Mouse (Mus musculus): ENCODE measurements around the gene Plekho1. TPM values are rescaled to one million over a fixed set of nuclear protein-coding genes. Genes with fewer than 3 reads are reported as not detected.
"Not testable (repeated sequence)": the region's sequence is repeated elsewhere in the genome, so short reads cannot be mapped to it uniquely, and the experiment has no call there.

Gene Plekho1
- polyA plus RNA-seq, 1 experiment from 2014 or later = 26.1 TPM

DNA sequence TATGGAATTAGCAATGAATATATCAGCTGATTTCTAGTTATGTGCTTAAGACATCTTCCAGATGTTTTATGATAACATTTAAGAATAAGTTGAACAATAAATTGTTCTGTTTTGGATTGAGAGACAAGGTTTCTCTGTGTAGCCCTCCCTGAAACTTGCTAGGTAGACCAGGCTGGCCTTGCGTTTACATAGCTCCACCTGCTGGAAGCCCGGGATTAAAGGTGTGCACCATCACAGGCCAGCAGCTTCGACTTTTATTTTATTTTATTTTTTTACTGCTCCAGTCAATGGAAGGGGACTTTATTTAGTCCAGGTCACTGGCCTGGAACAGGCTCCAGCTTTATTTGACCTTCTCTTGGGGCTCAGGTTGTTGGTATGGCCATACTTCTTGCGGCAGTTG is 32.1 kb downstream of the Plekho1 start:
- 33% methylated on average over 4 of the region's 4 CpGs for WGBS
- Histone ChIP-seq H3K4me3 (ENCODE audit: low read depth, low read length) (no peak overlapping the region), H3K4me2 (replicated peaks; ENCODE audit: low read depth) (no peak overlapping the region), H3K36me3 (ENCODE audit: control insufficient read depth, insufficient read depth, low read length) (no peaks in the 10 kb centered on the region), H3K9me3 (ENCODE audit: control insufficient read depth, low read length) (no peaks in the 10 kb centered on the region), H3K4me1 (replicated peaks; ENCODE audit: control insufficient read depth, insufficient read depth) (no peaks in the 10 kb centered on the region), H3K9ac (ENCODE audit: low read length) (no peak overlapping the region), H3K27me3 (ENCODE audit: control insufficient read depth, insufficient read depth, low read length) (no peaks in the 10 kb centered on the region), H3K27ac (replicated peaks) (no peak overlapping the region)
- DNase-seq (ENCODE audit: low spot score) = peak; percentile 42
- ATAC-seq (ENCODE audit: low FRiP score, low TSS enrichment) = no peak
- TF ChIP-seq CTCF (IDR thresholded peaks at IDR 0.05; ENCODE audit: low read depth) (peak; percentile 68), EP300 (optimal IDR thresholded peaks at IDR 0.05) (no peak)

DNA sequence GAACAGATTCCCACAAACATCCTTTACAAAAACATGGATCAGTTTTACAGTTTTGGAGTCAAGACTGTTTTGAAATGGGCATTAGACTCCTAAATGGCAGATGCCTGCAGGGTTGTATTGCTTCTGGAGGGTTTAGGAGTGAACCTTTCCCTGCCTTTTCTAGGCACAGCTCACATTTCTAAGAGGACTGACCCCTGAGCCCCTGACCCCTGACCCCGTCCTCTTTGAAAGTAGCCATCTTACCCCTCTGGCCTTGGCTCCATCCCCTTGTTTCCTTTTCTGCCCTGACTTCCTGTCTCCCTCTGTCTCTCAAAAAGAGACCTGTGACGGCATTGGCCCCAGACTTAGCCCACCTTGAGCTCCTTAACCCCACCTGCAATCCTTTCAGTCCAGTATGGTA is 32.6 kb downstream of the Plekho1 start:
- H3K27ac ChIP-seq (replicated peaks) = no peak overlapping the region
- ATAC-seq (ENCODE audit: low FRiP score, low TSS enrichment) = no peak
- H3K27me3 ChIP-seq (ENCODE audit: control insufficient read depth, insufficient read depth, low read length) = no peaks in the 10 kb centered on the region
- no peak for DNase-seq (ENCODE audit: low spot score)
- H3K9ac ChIP-seq (ENCODE audit: low read length) = no peak overlapping the region
- H3K36me3 ChIP-seq (ENCODE audit: control insufficient read depth, insufficient read depth, low read length) = no peaks in the 10 kb centered on the region
- H3K4me1 ChIP-seq (replicated peaks; ENCODE audit: control insufficient read depth, insufficient read depth) = no peaks in the 10 kb centered on the region
- H3K4me2 ChIP-seq (replicated peaks; ENCODE audit: low read depth) = no peak overlapping the region
- no peak for TF ChIP-seq CTCF (IDR thresholded peaks at IDR 0.05; ENCODE audit: low read depth)
- TF ChIP-seq EP300 (optimal IDR thresholded peaks at IDR 0.05) = no peak
- WGBS = 43% methylated on average over 2 of the region's 2 CpGs
- H3K9me3 ChIP-seq (ENCODE audit: control insufficient read depth, low read length) = no peaks in the 10 kb centered on the region
- no peak overlapping the region for H3K4me3 ChIP-seq (ENCODE audit: low read depth, low read length)

DNA sequence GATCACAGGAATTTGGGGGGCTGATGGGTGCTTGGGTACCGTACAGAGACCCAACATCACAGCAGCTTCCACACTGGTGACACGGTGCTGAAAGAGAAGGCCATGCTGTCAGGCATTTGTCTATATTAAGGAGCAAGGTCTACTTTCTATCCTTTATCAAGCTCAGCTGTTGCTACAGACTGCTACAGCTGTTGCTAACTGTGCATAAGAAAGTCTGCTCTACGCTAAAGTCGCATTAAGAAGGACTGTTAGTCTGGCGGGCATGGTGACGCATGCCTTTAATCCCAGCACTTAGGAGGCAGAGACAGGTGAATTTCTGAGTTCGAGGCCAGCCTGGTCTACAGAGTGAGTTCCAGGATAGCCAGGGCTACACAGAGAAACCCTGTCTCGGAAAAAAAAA is 33.6 kb downstream of the Plekho1 start:
- ATAC-seq (ENCODE audit: low FRiP score, low TSS enrichment); H3K9me3 ChIP-seq (ENCODE audit: control insufficient read depth, low read length); H3K4me2 ChIP-seq (replicated peaks; ENCODE audit: low read depth); H3K36me3 ChIP-seq (ENCODE audit: control insufficient read depth, insufficient read depth, low read length); H3K4me1 ChIP-seq (replicated peaks; ENCODE audit: control insufficient read depth, insufficient read depth); H3K4me3 ChIP-seq (ENCODE audit: low read depth, low read length); H3K27ac ChIP-seq (replicated peaks); H3K9ac ChIP-seq (ENCODE audit: low read length); H3K27me3 ChIP-seq (ENCODE audit: control insufficient read depth, insufficient read depth, low read length); DNase-seq (ENCODE audit: low spot score): not testable (repeated sequence)
- WGBS = 84% methylated on average over 8 of the region's 8 CpGs

DNA sequence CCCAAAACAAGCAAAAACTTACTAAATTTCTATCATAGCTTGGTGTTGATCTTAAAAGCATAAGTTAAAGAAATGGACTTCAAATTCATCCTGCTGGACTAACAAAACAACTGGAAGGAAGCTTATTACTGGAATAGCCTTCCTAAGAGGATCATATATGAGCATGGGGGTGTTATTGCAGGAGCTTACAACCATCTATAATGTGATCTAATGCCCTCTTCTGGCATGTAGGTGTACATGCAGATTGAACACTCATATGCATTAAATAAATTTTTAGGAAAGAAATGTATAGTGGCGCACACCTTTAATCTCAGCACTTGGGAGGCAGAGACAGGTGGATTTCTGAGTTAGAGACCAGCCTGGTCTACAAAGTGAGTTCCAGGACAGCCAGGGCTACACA is 36.0 kb downstream of the Plekho1 start:
- Histone ChIP-seq H3K4me1 (replicated peaks; ENCODE audit: control insufficient read depth, insufficient read depth) (no peaks in the 10 kb centered on the region), H3K9ac (ENCODE audit: low read length) (no peak overlapping the region), H3K27me3 (ENCODE audit: control insufficient read depth, insufficient read depth, low read length) (no peaks in the 10 kb centered on the region), H3K9me3 (ENCODE audit: control insufficient read depth, low read length) (no peaks in the 10 kb centered on the region), H3K4me2 (replicated peaks; ENCODE audit: low read depth) (no peak overlapping the region), H3K27ac (replicated peaks) (no peak overlapping the region), H3K36me3 (ENCODE audit: control insufficient read depth, insufficient read depth, low read length) (no peaks in the 10 kb centered on the region), H3K4me3 (ENCODE audit: low read depth, low read length) (no peak overlapping the region)
- ATAC-seq (ENCODE audit: low FRiP score, low TSS enrichment) = no peak
- no peak for DNase-seq (ENCODE audit: low spot score)
- WGBS = 86% methylated on average over 1 of the region's 1 CpGs
- TF ChIP-seq EP300 (optimal IDR thresholded peaks at IDR 0.05) (no peak), CTCF (IDR thresholded peaks at IDR 0.05; ENCODE audit: low read depth) (peak; percentile 46)

DNA sequence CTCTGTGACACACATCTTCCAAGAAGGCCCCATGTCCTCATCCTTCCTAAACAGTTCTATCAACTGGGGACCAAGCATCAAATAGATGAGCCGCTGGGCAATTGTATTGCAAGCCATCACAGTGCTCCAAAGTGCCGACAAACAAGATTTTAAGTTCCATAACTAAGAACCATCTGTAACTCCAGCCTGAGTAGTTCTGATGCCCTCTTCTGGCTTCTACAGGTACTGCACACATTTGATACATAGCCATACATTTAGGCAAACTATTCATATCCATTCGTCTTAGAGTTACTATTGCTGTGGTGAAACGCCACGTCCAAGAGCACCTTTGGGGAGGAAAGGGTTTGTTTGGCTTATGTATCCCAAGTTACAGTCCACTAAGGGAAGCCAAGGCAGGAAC is 36.7 kb downstream of the Plekho1 start:
- Histone ChIP-seq H3K9ac (ENCODE audit: low read length) (no peak overlapping the region), H3K27me3 (ENCODE audit: control insufficient read depth, insufficient read depth, low read length) (no peaks in the 10 kb centered on the region), H3K4me3 (ENCODE audit: low read depth, low read length) (no peak overlapping the region), H3K27ac (replicated peaks) (no peak overlapping the region), H3K9me3 (ENCODE audit: control insufficient read depth, low read length) (no peaks in the 10 kb centered on the region), H3K4me2 (replicated peaks; ENCODE audit: low read depth) (no peak overlapping the region), H3K4me1 (replicated peaks; ENCODE audit: control insufficient read depth, insufficient read depth) (no peaks in the 10 kb centered on the region), H3K36me3 (ENCODE audit: control insufficient read depth, insufficient read depth, low read length) (no peaks in the 10 kb centered on the region)
- ATAC-seq (ENCODE audit: low FRiP score, low TSS enrichment) (no peak), DNase-seq (ENCODE audit: low spot score) (no peak)
- peak; percentile 71 for TF ChIP-seq CTCF (IDR thresholded peaks at IDR 0.05; ENCODE audit: low read depth)
- no peak for TF ChIP-seq EP300 (optimal IDR thresholded peaks at IDR 0.05)
- WGBS = 76% methylated on average over 5 of the region's 5 CpGs

DNA sequence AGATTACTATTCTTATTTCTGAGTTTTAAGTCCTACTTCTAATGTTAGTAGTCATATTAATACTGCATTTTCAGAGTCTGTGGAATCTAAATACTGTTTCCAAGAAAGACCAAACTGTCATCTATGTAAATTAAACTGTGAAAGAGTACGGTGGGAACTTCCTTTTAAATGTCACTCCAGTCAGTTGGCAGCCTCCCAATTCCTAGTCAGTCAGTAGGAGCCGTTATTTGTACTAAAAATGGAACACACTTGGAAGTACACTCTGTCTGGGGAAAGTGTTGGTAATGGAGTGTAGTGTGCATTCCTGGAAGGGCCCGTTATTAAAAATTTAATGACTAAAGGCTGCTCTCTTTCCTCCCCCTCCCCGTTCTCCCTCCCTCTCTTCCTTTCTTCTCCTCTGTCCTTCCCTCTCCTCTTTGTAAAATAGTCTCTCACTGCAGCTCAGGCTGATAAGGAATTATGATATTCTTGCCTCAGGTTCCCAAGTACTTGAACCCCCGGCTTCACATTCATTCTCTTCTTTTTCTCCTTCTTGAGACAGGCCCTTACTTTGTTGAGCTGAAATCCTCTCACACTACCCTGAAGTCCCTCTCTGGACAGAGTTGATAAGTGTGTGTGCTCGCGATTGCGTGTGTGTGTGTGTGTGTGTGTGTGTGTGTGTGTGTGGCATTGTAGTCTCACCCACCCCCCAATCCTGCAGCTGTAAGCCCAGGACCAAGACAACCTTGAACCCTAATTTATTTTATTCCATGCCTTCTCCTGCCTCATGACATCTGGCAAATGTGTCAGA is 38.2 kb downstream of the Plekho1 start:
- H3K27me3 ChIP-seq (ENCODE audit: control insufficient read depth, insufficient read depth, low read length) = no peaks in the 10 kb centered on the region
- H3K36me3 ChIP-seq (ENCODE audit: control insufficient read depth, insufficient read depth, low read length) = no peaks in the 10 kb centered on the region
- TF ChIP-seq CTCF (IDR thresholded peaks at IDR 0.05; ENCODE audit: low read depth) (no peak), EP300 (optimal IDR thresholded peaks at IDR 0.05) (no peak)
- H3K27ac ChIP-seq (replicated peaks) = 0 out of 2 replicates have a peak overlapping the region, but pooled peaks have one; percentile 35
- no peak overlapping the region for H3K9ac ChIP-seq (ENCODE audit: low read length)
- 48% methylated on average over 8 of the region's 8 CpGs for WGBS
- no peaks in the 10 kb centered on the region for H3K4me1 ChIP-seq (replicated peaks; ENCODE audit: control insufficient read depth, insufficient read depth)
- DNase-seq (ENCODE audit: low spot score) (no peak), ATAC-seq (ENCODE audit: low FRiP score, low TSS enrichment) (peak; percentile 49; the same call in 1 of the 2 replicates)
- no peaks in the 10 kb centered on the region for H3K9me3 ChIP-seq (ENCODE audit: control insufficient read depth, low read length)
- no peak overlapping the region for H3K4me2 ChIP-seq (replicated peaks; ENCODE audit: low read depth)
- H3K4me3 ChIP-seq (ENCODE audit: low read depth, low read length) = no peak overlapping the region
